Mouse (Mus musculus) kidney, postnatal 14 days (tissue): ENCODE data around the gene Ctnnal1.
A peak's percentile ranks its signal among the peaks of the same experiment; 100 is the strongest.
"Not testable (repeated sequence)": the region's sequence is repeated elsewhere in the genome, so short reads cannot be mapped to it uniquely, and the experiment has no call there.

Experiments
- DNase-seq: peaks from one replicate; pipeline ENCODE4 v3.0.0; 2022; ENCODE audit warnings: mixed read lengths

Ctnnal1 gene

DNA sequence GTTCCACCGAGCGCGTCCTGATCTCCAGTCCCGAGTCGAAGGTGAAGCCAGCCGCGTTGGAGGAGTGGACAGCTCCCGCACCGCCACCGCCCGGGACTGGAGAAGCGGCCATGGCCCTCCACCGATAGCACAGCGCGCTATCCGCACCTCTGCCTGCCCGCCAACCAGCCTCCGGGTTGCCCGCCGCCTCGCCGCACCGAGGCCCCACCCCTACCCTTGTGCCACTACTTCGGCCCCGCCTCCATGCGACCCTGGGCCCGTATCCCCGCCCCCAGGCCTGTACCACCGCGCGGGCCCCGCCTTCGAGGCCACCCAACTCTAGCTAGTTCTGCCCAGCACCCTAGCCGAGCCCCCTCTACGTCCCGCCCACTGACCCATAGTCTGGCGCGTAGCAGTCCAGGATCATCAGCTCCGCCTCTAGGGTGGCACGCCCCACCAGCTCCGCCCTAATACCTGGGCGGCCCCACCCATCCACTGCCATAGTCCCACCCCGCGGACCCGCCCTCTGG lies at the start of gene Ctnnal1:
Gene Ctnnal1, minus strand, starts transcription at position 186 of the 509 bp plus-strand sequence.
- peak; percentile 97 for DNase-seq

DNA sequence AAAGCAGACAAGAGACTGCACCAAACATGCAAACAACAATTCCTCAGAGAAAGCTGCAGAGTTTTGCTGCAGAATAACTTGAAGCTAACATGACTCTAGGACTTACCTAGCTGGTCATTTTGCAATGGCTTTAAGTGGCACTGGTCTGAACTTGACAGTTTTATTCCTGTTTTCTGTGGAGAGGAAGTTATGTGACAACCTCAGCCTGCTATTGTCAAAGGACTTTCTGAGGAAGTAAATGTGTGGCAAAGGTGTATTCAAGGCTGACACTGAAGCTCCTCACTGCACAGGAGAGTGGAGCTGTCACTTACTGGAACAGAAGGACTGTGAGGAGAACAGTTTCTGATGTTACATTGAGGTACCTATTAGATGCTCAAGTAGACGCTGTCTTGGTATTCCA lies 49.8 kb upstream of the Ctnnal1 start:
- DNase-seq = no peak

DNA sequence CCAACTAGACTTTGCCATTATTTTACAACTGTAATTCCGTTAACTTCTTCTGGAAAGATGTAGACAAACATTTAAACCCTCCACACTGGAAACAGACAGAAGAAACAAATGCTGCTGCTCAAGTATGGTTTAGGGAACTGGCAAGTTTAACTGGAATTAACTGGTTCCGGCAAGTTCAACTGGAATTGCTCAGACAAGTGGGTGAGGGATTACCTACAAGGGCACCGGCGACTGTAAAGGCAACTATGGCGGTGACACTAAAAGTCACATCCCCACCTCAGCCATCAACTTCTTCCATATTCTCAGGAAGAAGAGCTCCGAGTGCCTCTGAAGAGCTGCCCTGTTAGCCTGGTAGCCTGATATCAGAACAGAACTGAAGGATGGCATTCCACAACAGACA lies 49.4 kb upstream of the Ctnnal1 start:
- DNase-seq = no peak

DNA sequence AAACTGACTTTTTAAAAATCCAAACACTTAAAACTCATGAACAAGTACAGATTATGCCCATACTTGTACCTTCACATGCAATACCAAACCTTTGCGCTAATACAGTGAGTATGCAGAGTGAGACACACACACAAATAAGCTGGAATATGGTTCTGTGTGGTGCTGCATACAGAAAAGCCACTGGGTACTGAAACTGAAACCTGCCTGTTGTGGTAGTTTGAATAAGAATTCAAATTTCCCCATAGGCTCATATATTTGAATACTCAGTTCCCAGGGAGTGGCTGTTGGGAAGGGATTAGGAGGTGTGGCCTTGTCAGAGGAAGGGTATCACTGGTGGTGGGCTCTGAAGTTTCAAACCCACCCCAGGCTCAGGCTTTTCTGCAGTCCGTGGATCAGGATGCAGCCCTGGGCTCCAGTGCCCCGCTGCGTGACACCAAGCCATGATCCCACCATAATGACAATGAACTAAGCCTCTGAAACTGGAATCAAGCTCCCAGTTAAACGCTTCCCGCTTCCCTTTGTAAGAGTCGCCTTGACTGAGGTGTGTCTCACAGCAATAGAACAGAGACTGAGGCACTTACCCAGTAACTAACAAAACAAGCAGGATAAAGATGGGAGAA lies 47.5 kb upstream of the Ctnnal1 start:
- no peak for DNase-seq

DNA sequence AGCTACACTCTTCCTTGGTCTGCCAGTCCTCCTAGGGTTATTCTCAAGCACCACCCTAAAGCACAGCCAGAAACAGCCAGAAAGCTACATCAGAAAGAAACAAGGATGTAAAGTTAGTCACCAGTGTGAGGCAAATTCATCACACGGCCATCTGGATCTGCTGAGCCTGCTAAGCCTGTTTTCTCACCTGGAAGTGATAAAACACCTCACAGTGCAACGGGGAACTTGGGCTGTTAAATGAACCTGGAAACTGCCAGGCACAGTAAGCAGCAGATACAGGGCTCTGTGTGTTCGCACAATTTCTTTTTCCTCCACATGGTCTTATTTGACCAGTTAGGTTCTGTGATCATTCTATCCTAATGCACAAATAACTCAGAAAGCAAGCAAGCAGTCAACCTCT lies 44.6 kb upstream of the Ctnnal1 start:
- no peak for DNase-seq

DNA sequence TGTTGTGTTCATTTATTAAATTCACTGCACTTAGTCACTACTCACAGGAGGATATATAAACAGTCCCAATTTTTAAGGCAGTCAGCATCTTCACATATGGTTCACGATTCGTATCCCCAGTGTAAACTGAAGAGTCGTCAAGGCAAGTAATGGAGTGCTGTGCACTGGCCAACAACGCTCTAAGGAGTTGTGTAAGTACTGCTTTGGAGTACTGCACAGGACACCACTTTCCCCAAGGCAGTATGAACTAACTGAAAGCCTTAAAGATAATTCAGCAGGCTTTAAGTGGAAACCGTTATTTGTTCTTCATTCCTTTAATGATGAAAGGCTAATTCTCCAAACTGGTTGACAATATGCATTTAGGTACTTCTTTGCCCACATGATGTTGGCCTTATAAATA lies 42.7 kb upstream of the Ctnnal1 start:
- no peak for DNase-seq

DNA sequence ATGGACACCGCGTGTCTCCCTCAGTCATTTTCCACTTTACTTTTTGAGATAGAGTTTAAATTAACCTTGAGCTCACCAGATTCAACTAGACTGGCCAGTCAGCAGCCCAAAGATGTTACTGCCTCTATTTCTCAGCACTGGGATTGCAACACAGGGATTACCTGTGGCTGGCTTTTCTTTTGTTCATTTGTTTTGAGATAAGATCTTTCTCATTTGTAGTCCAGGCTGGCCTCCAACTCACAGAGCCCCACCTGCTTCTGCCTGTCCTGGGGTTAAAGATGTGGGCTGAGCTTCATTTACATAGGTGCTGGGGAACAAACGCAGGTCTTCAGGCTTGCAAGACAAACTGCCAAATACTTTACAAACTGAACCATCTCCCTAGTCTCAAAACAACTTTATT lies 41.9 kb upstream of the Ctnnal1 start:
- DNase-seq = no peak

DNA sequence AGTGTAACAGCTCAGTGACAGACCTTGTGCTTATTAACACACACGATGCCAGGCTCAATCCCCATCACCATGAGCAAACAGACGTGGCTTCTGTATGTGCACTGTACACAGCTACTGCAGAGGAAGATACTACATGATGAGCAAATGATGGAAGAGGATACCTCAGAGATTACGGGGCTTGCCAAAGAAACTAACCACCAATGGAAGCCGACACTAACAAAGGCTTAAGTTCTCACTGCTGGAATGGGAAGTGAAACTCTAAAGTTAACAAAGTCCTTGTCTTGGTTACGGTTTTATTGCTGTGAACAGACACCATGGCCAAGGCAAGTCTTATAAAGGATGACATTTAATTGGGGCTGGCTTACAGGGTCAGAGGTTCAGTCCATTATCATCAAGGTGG lies 40.5 kb upstream of the Ctnnal1 start:
- no peak for DNase-seq

DNA sequence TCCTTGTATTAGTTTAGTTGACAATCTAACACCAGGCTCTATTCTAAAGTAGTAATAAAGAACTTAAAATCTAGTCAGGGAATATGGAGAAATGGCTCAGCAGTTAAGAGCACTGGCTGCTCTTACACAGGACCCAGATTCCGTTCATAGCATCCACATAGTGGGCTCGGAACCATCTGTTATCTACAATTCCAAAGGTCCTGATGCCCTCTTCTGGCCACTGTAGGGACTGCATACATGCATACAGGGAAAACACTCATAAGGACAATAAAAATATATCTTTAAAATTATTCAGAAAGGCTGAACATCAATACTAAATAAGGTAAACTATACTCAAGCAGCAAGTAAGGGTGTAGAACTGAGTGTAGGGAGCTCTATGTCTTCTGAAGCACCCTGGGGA lies 36.7 kb upstream of the Ctnnal1 start:
- no peak for DNase-seq

DNA sequence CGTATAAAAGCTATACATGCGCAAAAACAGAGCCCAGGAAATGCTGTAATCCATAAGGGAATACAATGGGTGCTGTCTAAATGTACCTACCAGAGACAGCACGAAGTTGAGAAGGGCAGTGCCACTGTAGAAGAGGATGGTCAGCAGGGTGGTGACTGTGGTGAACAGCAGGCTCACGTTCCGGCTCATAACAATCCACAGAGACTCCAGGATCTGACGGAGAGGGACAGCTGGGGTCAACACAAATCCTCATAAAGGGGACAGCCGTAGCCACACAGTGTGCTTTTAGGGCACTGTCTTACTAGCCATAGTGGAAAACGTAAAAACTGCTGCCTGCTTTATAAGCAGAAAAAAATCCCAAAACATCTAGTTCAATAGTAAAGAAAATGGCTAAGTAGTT lies 34.2 kb upstream of the Ctnnal1 start:
- DNase-seq = no peak

DNA sequence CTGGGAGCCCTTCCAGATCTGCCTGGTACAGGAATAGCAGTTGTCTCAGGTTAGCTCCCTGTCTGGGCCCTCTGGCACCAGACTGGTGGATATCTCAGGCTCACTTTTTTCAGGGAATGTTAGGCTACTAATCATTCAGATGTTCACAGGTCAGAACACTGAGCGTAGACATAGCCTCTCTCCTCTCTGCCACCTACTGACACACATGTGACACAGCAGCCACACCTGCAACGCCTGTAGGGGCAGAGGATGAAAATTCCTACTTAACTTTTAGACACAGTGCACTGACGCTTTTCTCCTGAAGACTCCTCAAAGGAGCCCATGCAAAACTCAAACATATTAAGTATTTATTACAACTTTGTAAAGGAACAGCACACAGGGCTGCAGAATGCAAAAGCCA lies 32.5 kb upstream of the Ctnnal1 start:
- no peak for DNase-seq

DNA sequence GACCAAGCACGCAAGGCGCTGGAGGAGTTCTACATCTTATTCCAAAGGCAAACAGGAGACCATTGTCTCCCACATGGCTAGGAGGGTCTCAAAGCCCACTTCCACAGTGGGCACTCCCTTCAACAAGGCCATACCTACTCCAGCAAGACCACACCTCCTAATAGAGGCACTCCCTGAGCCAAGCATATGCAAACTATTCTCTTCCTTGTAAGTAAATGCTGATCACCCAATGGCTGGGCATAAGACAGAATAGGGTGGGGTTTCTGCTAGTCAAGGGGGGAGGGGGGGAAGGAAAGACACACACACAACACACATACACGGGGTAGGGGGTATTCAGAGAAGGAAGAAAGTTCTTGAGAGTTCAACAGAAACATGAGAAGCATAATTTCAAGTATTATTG lies 29.2 kb upstream of the Ctnnal1 start:
- no peak for DNase-seq

DNA sequence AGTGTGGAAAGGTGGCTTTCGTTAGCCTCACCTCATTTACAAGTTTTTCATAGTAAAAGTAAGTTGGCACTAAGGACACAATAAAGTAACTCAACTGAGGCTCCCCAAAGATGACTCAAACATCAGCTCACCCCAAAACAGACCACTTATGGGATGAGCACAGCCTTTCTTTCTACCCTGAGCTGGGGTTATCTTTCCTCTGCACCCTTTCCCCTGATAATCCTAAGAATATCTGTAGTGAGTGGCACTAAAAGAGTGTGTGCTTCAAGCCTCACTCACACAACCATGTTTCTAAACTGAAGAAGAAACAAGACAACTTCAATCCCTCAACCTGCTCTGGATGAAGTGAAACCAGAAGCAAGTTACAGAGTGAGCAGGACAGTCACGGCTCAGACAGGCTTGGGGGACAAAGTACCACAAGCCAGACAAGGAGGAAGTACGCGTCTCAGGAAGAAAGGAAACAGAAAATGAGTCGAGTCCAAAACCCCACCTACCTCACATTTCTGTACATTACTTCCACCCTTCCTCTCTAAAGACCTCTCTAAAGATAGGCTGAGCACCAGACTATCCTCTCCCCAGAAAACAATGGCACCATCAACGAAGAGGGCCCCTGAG lies 27.6 kb upstream of the Ctnnal1 start:
- no peak for DNase-seq

DNA sequence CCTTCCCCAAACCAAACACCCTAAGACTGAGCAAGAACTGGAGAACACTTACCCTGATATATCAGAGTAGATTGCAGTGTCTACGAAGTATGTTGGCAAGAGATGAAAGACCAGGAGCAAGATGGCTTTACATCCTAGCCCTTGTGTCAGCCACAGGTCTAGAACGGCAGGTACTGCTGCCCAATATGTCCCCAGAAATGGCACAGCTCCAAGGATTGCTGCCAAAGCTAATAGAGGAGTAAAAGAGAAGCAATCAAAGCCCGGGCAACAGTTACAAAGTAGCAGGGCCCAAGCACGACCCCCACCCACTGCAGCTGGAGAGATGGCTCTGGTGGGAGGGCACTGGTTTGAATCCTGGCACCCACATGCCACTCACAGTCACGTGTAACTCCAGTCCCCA lies 23.5 kb upstream of the Ctnnal1 start:
- DNase-seq = no peak

DNA sequence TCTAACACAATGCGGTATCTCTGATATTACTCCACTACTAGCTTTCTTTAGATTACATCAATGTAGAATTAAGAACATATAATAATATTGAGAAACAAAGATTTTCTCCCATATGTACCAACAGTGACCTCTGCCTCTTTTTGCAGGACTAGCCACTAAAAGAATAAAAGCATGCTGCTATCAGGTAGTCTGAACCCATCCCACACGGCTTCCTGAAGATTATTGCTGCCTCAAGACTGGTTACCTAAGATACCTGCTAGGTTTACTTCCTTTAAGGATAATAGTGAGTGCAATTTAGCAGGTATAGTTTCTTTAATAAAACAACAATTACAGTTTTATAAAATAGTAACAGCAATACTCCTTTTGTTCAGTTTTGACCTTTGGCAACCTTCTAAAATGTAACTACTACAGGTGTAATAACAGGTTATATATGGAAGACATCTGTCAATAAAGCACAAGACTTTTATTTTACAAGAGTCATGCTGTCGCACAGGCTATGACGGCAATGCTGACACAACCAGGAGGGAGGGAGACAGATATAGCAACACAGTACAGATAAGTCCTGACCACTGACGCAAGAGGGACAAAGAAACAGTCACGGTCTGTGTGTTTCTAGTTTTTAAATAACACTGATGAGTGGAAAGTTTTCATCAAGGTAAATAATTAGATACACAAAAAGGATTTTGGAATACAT lies 21.4 kb upstream of the Ctnnal1 start:
- no peak for DNase-seq

DNA sequence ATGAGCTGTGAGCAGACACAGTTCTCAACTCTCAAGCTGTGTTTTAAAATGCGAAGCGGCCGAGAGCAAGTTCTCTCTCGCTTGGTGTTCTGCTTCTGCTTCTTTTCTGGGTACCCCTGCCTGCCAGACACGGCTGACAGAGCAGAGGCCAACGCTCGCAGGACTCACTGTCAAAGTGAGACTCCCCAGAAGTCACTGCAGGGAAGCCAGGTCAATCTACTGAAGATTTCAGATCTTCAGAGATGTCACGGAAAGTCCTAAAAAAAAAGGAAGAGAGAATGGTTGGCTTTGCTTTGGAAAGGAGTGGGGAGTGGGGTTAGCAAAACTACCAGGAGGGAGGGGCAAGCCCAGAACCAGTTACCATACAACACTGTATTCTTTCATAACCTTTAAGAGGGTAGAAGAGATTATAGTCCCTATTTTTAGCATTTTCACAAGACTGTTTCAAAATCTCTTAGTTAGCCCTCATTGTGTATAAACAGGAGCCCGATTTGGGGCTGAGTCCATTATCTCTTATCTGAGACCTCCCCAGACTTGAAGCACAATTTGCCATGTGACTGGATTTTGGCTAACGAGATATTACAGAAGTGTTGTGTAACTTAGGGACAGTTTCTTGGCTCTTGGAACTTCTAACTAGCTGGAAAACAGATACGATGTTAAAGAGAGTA lies 15.2 kb upstream of the Ctnnal1 start:
- DNase-seq = no peak

DNA sequence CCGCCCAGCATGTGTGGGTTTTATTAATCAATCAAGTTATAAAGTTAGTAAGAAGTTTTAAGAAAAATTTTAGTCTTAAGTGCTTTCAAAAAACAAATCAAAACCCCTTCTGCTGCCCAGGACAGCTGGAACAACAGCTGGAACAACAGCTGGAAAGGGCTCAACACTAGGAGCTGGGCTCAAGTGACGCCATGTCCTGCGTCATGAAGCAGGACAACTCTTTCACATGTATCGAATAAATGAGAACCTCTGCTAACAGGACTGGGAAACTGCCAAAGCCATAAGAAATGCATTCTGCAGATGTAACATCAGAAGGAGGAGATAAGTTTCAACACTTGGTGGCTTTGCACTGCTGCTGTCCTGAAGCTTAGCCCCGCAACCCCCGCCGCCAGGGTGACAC lies 14.0 kb upstream of the Ctnnal1 start:
- no peak for DNase-seq

DNA sequence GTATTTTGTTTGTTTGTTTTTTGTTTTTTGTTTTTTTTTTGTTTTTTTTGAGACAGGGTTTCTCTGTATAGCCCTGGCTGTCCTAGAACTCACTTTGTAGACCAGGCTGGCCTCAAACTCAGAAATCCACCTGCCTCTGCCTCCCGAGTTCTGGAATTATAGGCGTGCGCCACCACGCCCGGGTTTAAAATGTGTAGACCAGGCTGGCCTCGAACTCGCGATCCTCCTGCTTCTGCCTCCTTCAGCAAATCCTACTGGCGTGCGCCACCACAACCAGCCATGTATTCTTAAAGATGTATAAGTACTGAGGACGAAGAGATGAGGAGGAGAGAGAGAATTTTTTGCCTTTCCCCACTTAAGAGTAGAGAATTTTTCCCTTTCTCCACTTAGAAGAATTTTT lies 5.6 kb upstream of the Ctnnal1 start:
- DNase-seq = not testable (repeated sequence)

DNA sequence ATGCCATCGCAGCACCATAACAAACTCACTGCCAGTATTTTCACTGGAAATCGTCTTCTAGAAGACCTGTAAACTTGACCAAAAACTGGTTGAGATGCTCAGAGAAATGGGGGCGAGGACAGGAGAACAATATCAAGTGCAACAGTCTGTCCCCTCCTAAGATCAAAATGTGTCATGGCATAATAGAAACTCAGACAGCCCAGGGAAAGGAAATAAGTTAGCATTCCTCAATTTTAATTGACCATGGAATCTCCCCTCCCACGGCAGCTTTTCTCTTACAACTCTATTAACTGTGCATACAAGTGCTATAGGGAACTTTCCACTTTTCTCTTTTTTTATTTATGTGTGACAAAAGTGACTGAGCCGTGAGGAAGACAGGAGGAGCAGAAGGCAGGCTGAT lies 2.8 kb upstream of the Ctnnal1 start:
- no peak for DNase-seq

DNA sequence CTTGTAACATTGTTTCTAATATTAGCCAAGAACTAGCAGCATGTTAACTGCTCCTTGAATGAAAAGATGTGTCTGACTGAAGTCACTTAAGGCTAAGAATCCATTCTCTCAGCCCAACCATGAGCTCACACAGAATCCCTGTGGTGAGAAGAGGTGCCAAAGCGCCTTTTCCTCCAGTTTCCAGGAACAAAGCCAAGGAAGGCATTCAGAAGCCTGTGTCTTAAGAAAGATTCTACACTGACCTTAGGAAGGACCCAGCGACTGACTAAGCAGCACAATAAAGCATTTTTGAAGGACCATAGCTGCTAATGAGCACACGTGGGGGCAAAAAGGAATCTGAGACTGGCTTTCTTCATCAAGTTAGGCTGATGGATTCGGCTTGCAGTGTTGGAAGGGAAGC lies 983 bp upstream of the Ctnnal1 start:
- peak; percentile 24 for DNase-seq

DNA sequence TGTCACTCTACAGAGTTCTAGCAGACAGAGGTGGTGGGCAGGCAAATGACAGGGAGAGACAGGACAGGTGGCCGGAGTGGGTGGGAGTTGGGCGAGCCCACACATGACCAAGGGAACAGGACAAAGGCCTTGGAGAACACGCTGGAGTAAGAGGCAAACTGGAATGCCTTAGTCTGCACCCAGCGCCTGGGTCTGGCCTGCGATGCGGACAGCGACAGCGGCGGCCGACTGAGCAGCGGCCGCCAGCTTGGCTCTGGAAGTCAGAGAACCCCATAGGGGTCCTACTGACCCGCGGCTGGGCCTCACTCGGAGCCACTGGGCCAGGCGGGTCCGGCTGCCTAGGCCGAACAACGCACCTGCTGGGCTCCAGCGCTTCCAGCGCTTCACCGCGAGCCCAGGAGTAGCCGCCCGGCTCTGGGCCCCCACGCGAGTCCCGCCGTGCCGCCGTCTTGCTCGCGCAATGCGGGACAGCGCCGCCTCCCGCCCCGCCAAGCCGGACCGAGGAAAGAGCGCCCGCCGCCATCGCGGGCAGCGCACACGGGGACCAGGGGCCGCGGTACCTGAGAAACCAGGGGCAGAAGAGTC lies 479 bp downstream of the Ctnnal1 start:
- peak; percentile 64 for DNase-seq

DNA sequence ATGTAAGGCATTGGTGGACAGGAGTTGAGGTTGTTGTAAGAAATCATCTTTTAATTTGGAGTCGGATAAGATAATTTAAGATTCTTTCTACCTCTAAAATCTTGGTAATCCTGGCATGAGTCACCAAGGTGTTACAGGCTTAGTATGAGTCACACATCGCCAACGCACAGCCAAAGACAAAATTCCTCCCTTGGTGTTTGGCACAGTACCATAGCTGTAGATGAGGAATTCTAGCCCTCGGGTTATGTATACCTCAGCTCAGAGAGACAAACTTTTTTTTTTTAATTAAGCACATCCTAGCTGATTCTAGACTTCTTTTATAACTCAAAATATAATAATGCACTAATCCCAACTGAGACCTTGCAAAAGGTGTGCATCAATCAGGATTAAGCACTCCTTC lies 972 bp downstream of the Ctnnal1 start:
- no peak for DNase-seq

DNA sequence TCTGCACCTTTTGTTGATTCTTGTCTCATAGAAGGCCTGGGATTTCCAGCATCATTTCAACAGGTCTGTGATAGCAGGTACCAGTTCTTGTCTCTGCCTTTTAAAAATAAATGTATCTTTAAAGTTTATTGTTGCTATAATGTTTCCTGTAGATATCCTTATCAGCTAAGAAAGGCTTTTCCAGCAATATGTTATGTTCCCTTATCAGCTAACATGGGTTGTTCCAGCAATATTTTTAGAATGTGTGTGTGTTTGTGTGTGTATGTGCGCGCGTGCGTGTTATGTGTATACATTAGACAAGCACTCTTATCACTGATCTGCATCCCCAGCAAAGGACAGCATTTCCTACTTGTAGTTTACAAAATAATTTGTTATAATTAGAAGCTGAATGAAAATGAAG lies 3.4 kb downstream of the Ctnnal1 start:
- no peak for DNase-seq
